Mouse (Mus musculus) spleen, adult 2 months (tissue): ENCODE measurements around the gene Nrp2. TPM values are rescaled to one million over a fixed set of nuclear protein-coding genes. Genes with fewer than 3 reads are reported as not detected.

Experiments used
- DNase-seq, 2 experiments: peaks; one replicate each; pipeline versions ENCODE4 v3.0.0 to v3.0.0-alpha.2; 2012 to 2021; ENCODE audit warnings: low spot score in 2 of 2, low read depth in 1 of 2
- H3K27ac ChIP-seq: fragments of 200-500 bp; 2 replicates; pipeline ENCODE4 v1.5.1; 2012; ENCODE audit warnings: low read length, inconsistent platforms; ENCODE audit not compliant: insufficient read depth
- H3K27me3 ChIP-seq: fragments of 200-500 bp; 2 replicates; pipeline ENCODE4 v1.6.1; 2012; ENCODE audit warnings: mild to moderate bottlenecking, moderate library complexity, low read length, inconsistent platforms; ENCODE audit not compliant: control insufficient read depth, insufficient read depth
- H3K36me3 ChIP-seq: fragments of 200-500 bp; 2 replicates; pipeline ENCODE4 v1.6.1; 2012; ENCODE audit warnings: mild to moderate bottlenecking, low read length, inconsistent platforms; ENCODE audit not compliant: control insufficient read depth, insufficient read depth
- H3K4me1 ChIP-seq: fragments of 200-500 bp; 2 replicates; pipeline ENCODE4 v1.6.1; 2011; ENCODE audit warnings: inconsistent platforms; ENCODE audit not compliant: control insufficient read depth, insufficient read depth, insufficient read length
- H3K4me3 ChIP-seq: fragments of 200-500 bp; 2 replicates; pipeline ENCODE4 v1.5.1; 2011; ENCODE audit warnings: mild to moderate bottlenecking, inconsistent platforms; ENCODE audit not compliant: insufficient read depth, insufficient read length; ENCODE audit errors: extremely low read depth
- CTCF ChIP-seq: fragments of 200-500 bp; IDR thresholded peaks from 2 replicates; pipeline ENCODE4 v1.5.1; 2011; ENCODE audit warnings: mild to moderate bottlenecking, inconsistent platforms; ENCODE audit not compliant: insufficient read depth, insufficient read length, insufficient replicate concordance; ENCODE audit errors: extremely low read depth
- POLR2A ChIP-seq: fragments of 200-500 bp; IDR thresholded peaks from 2 replicates; pipeline ENCODE4 v1.6.1; 2011; ENCODE audit warnings: low read depth, low read length, inconsistent platforms
- WGBS: fragments of 180-500 bp; shearing (Covaris S2); methylation state at CpG from one replicate; pipeline ENCODE4 v1.1.7; 2018; 5-methylcytosine and 5-hydroxymethylcytosine counted together
- polyA plus RNA-seq: library from polyadenylated mRNA; depleted of rRNA; stranded (reverse); fragments of >200 nt; gene quantifications from 2 replicates; pipeline ENCODE4 v1.2.3, GENCODE M21; 2012

Gene Nrp2
- polyA plus RNA-seq, 1 experiment = 6.1 TPM

DNA sequence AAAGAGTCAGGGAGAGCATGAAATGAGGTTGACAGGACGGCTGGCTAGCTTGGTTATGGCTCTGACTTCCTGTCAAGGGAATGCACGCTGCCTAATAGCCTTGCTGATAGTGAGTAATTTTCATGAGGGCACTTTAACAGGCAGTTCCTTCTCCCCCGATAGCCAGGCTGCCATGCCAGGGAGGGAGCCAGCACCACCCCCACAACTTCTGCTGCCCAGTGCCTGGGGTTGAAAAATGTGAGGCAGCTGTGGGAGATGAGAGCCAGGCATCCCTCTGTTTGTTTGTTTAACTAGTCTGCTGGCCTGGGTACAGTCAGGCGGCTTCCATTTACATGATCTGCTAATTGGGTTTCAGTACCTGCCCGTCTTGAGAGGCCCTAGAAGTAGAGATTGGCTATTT lies 157.7 kb downstream of the Nrp2 start:
- Histone ChIP-seq H3K27me3 (no peaks in the 10 kb centered on the region), H3K36me3 (no peaks in the 10 kb centered on the region), H3K4me1 (no peaks in the 10 kb centered on the region), H3K27ac (no peak overlapping the region), H3K4me3 (no peak overlapping the region)
- WGBS = 64% methylated on average over 5 of the region's 5 CpGs
- TF ChIP-seq CTCF (no peak), POLR2A (no peak)
- no peak for DNase-seq
